Mouse (Mus musculus) left cerebral cortex, postnatal 36 days (tissue): ENCODE measurements around the gene Usf2. TPM values are rescaled to one million over a fixed set of nuclear protein-coding genes. Genes with fewer than 3 reads are reported as not detected.
A peak's percentile ranks its signal among the peaks of the same experiment; 100 is the strongest.
"Not testable (repeated sequence)": the region's sequence is repeated elsewhere in the genome, so short reads cannot be mapped to it uniquely, and the experiment has no call there.

ENCODE experiments used
- DNase-seq, 2 experiments: peaks; one replicate each; pipeline ENCODE4 v3.0.0; 2021 to 2022; ENCODE audit warnings: low spot score in 2 of 2, mixed read lengths in 1 of 2
- intact Hi-C: fragments of 180-260 bp; cut with DNase I; formaldehyde crosslinking; loops from one replicate; pipeline ENCODE4 v1.15.1; 2025
- total RNA-seq, 2 experiments: library from RNA; stranded (reverse); gene quantifications; 2 replicates each; pipeline ENCODE4 v1.2.3; 2021

The Usf2 gene
- total RNA-seq, 2 experiments from 2014 or later = 135 to 147 TPM

- no peak for DNase-seq
- intact Hi-C loops = loop anchor here (5.0 kb wide), 2 partner anchors 92 to 137 kb away; partner anchors contain the start of gene Fxyd7
Observed at GRCm38 (mm10) chr7:30959786-30960349, 3.3 kb upstream of the Usf2 start.

GRCm38 (mm10) chr7:30958866-30959487 is 2.4 kb upstream of the Usf2 start:
- intact Hi-C loops = loop anchor here (5.0 kb wide), 2 partner anchors 93 to 138 kb away; partner anchors contain the start of gene Fxyd7
- no peak for DNase-seq

GRCm38 (mm10) chr7:30958109-30958865 is 1.7 kb upstream of the Usf2 start:
- DNase-seq = no peak
- intact Hi-C loops = loop anchor here (5.0 kb wide), 2 partner anchors 94 to 139 kb away; partner anchors contain the start of gene Fxyd7

GRCm38 (mm10) chr7:30957367-30957783 is 772 bp upstream of the Usf2 start:
- intact Hi-C loops = loop anchor here (5.0 kb wide), 2 partner anchors 95 to 140 kb away; partner anchors contain the start of gene Fxyd7
- DNase-seq = peak; percentile 94 to 95

GRCm38 (mm10) chr7:30956357-30956751 is 249 bp downstream of the Usf2 start:
- DNase-seq = no peak

GRCm38 (mm10) chr7:30955584-30956356 is 833 bp downstream of the Usf2 start:
- intact Hi-C loops = loop anchor here (5.0 kb wide), 2 partner anchors 97 to 142 kb away; partner anchors contain the start of gene Fxyd7
- DNase-seq = peak; percentile 85 to 86

More at GRCm38 (mm10) chr7:30956357-30956751, 249 bp downstream of the Usf2 start:
- intact Hi-C loops = loop anchor here (5.0 kb wide), 2 partner anchors 96 to 141 kb away; partner anchors contain the start of gene Fxyd7

GRCm38 (mm10) chr7:30954971-30955520 is 1.6 kb downstream of the Usf2 start:
- intact Hi-C loops = loop anchor here (5.0 kb wide), 2 partner anchors 97 to 142 kb away; partner anchors contain the start of gene Fxyd7
- no peak for DNase-seq

GRCm38 (mm10) chr7:30954036-30954435 is 2.6 kb downstream of the Usf2 start:
- intact Hi-C loops = no loop called here
- DNase-seq = no peak

GRCm38 (mm10) chr7:30953459-30953858 is 3.1 kb downstream of the Usf2 start:
- DNase-seq = no peak
- intact Hi-C loops = no loop called here

GRCm38 (mm10) chr7:30952441-30953265 is 4.0 kb downstream of the Usf2 start:
- DNase-seq = no peak
- intact Hi-C loops = no loop called here

GRCm38 (mm10) chr7:30949902-30950301 is 6.7 kb downstream of the Usf2 start:
- DNase-seq, intact Hi-C loops: not testable (repeated sequence)

GRCm38 (mm10) chr7:30945876-30946275 is 10.7 kb downstream of the Usf2 start:
- no peak for DNase-seq
- intact Hi-C loops = no loop called here

- intact Hi-C loops, DNase-seq: not testable (repeated sequence)
Observed at GRCm38 (mm10) chr7:30945466-30945865, 11.1 kb downstream of the Usf2 start.

- DNase-seq, intact Hi-C loops: not testable (repeated sequence)
Observed at GRCm38 (mm10) chr7:30944706-30945105, 11.9 kb downstream of the Usf2 start.

- DNase-seq = no peak
- intact Hi-C loops = no loop called here
Observed at GRCm38 (mm10) chr7:30943909-30944635, 12.5 kb downstream of the Usf2 start, which contains the start of gene Hamp. Gene Hamp (minus strand): TSS chr7:30944032.

GRCm38 (mm10) chr7:30942365-30942764 is 14.2 kb downstream of the Usf2 start:
- intact Hi-C loops, DNase-seq: not testable (repeated sequence)

- DNase-seq, intact Hi-C loops: not testable (repeated sequence)
Observed at GRCm38 (mm10) chr7:30940070-30940469, 16.5 kb downstream of the Usf2 start.
